Mouse (Mus musculus): ENCODE results near the gene Vmn2r89. TPM values are rescaled to one million over a fixed set of nuclear protein-coding genes. Genes with fewer than 3 reads are reported as not detected.

Vmn2r89 gene
- polyA plus RNA-seq, 1 experiment from 2014 or later = not detected

- WGBS = 93% methylated on average over 8 of the region's 8 CpGs
- ATAC-seq (ENCODE audit: low FRiP score, low TSS enrichment) = no peak
- no peak overlapping the region for H3K4me3 ChIP-seq (ENCODE audit: low read length)
- no peaks in the 10 kb centered on the region for H3K27me3 ChIP-seq (ENCODE audit: control insufficient read depth, insufficient read depth, low read length)
- H3K4me2 ChIP-seq (replicated peaks; ENCODE audit: low read depth, low read length) = no peak overlapping the region
- H3K9me3 ChIP-seq (ENCODE audit: control insufficient read depth, low read length) = no peaks in the 10 kb centered on the region
- no peaks in the 10 kb centered on the region for H3K36me3 ChIP-seq (ENCODE audit: control insufficient read depth, insufficient read depth, low read length)
- H3K27ac ChIP-seq (ENCODE audit: low read depth, low read length) = no peak overlapping the region
- no peak overlapping the region for H3K9ac ChIP-seq (ENCODE audit: low read depth, low read length)
- no peaks in the 10 kb centered on the region for H3K4me1 ChIP-seq (ENCODE audit: control insufficient read depth, insufficient read depth, low read length)
These were observed 55.8 kb downstream of the Vmn2r89 start for GRCm38 (mm10) chr14:51507416-51507815.

Other genes starting within 250 kb of the Vmn2r89 start
- not detected in 2 replicates for gene Ear14, start 248.5 kb upstream of the Vmn2r89 start, polyA plus RNA-seq (2014; fragmentation: Nextera tagmentation; extraction: Ambion mirVana)
- gene Rnase2a, start 195.7 kb upstream of the Vmn2r89 start, polyA plus RNA-seq (2014; fragmentation: Nextera tagmentation; extraction: Ambion mirVana) = not detected in 2 replicates
- gene Gm7247, start 90.1 kb upstream of the Vmn2r89 start, polyA plus RNA-seq (2014; fragmentation: Nextera tagmentation; extraction: Ambion mirVana) = not detected in 2 replicates
- gene Vmn2r88, start 41.0 kb upstream of the Vmn2r89 start, polyA plus RNA-seq (2014; fragmentation: Nextera tagmentation; extraction: Ambion mirVana) = not detected in 2 replicates
- not detected in 2 replicates for gene Gm5622, start 100.9 kb downstream of the Vmn2r89 start, polyA plus RNA-seq (2014; fragmentation: Nextera tagmentation; extraction: Ambion mirVana)
- gene Gm17175, start 122.2 kb downstream of the Vmn2r89 start, polyA plus RNA-seq (2014; fragmentation: Nextera tagmentation; extraction: Ambion mirVana) = not detected in 2 replicates
- not detected in 2 replicates for gene Gm17174, start 140.3 kb downstream of the Vmn2r89 start, polyA plus RNA-seq (2014; fragmentation: Nextera tagmentation; extraction: Ambion mirVana)
- not detected in 2 replicates for gene Gm17078, start 159.5 kb downstream of the Vmn2r89 start, polyA plus RNA-seq (2014; fragmentation: Nextera tagmentation; extraction: Ambion mirVana)
- gene Gm4181, start 183.8 kb downstream of the Vmn2r89 start, polyA plus RNA-seq (2014; fragmentation: Nextera tagmentation; extraction: Ambion mirVana) = not detected in 2 replicates
- gene Gm17079, start 243.6 kb downstream of the Vmn2r89 start, polyA plus RNA-seq (2014; fragmentation: Nextera tagmentation; extraction: Ambion mirVana) = not detected in 2 replicates

Data from kidney, embryonic 14.5 days (tissue).